Mouse (Mus musculus) c-Kit-negative CD71-positive TER-119-positive erythroid progenitor cells, embryonic 14.5 days (primary cell): Measurements from ENCODE around the gene Pigq.

Source experiments
- DNase-seq: peaks from one replicate; pipeline ENCODE4 v3.0.0-alpha.2; 2013; ENCODE audit warnings: low read depth, low spot score

Pigq gene

DNA sequence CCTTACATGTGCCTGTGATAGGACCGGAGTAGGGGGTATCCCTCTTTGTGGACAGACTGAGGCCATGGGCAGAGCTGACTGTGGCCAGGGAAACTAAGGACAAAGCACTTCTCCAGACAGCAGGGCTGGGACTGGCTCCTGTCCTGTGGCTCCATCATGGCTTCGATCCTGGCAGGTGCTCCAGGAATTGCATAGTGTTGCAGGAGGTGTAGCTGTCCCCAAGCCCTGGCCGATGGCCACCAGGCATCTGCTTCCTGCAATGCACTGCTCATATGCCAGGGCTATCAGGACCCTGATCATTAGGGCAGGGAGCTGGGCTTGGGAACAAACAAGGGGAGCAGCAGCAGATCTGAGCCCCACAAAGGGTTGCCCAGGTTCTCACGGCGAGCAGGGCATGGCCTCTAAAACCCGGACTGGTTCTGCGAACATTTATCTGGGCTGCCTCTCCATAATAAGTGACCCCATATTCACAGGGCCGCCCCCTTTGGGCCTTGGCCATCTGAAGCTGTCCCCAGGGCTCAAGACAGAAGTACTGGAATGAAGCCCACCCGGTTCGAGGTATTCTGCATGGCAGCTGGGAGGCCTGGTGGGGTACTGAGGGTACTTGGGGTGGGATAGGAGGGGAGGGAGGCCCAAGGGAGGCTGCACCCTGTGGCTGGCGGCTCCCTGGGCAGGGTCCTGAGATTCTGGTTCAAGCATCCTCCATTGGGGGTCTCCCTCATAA lies 14.2 kb upstream of the Pigq start:
- no peak for DNase-seq

DNA sequence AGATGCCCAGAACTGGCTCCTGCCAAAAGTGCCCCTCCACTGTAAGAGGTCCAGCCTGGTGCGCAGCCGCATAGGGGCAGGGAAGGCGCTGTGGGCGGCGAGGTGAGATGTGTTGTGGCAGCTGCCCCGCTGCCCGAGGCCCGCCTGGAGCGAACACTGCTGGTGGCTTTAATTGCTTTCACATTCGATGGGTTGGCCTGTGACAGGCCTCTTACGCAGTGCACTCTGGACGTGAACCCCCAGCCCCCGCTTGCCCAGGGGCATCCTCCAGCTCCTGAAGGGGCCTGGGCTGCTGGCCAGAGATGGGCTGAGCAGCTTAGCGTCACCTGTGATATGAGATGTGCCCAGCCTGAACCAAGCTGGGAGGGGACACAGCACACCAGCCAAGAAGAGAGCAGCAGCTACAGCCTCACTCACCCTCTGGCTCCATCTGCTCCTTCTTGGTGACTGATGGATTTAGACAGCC lies 12.9 kb upstream of the Pigq start:
- DNase-seq: no peak

DNA sequence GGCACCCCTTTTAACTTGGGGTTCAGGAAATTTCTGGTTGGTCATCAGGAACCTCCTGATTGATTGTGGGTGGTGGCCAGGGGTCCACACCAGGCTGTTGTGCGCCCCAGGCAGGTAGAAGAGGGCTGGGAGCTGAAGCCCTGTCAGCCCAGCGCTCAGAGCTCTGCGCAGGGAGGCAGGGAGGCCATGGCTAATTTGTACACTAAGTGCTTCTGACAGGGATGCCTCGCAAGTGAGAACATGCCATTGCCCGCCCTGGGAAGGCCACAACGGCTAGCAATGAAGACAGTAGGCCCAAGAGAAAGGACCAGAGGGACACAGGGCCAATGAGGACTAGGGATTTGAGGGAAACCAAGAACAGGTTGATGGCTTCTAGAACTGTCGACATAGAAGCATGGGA lies 11.9 kb upstream of the Pigq start:
- no peak for DNase-seq

DNA sequence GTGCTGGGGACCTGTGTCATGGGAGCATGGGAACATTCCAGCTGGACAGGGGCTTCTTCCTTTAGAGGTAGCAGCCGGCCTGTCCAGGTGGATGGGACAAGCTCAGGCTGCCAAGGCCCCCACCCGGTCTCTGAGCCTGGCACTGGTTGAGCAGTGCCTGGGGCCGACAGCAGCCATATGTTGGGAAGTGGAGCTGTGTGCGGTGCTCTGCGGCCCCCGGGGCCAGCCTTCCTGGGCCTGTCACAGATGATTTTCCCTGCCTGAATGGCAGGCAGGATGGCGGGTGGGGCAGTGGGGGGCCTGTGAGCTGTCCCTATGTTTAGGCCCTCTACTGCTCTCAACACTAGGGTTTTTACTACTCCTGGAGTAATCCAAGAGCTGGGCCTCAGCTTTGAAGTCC lies 11.5 kb upstream of the Pigq start:
- no peak for DNase-seq

DNA sequence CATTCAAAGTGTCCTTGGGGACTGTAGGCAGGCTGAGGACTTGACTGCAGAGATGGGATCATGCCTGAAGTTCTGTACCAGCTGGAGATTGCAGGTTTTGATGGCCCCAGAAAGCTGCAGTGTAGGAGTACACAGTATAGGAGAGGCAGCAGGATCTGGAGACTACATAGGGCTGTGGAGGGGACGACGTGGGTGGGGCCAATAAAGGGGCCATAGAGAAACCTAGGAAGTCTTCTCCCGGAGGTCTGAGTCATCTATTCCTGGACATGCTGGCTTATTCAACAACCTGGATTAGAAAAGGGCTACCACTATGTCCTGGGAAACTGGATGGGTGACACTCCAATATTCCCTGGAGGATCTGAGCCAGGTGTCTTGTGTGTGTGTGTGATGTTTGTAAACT lies 11.0 kb upstream of the Pigq start:
- no peak for DNase-seq

DNA sequence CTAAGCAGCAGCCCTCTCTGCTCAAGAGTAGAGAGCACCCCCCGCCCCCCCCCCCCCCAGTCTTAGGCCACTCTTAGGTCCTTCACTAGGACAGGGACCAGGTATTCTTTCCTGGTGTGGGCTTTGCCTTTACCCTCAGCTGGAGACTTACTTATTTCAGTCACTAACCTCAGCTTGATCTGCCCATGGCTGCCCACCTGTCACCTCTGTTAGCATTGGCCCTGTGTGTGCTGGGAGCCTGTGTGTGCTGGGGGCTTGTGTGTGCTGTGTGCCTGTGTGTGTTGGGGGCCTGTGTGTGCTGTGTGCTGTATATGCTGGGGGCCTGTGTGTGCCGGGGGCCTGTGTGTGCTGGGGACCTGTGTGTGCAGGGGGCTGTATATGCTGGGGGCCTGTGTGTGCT lies 9.9 kb upstream of the Pigq start:
- DNase-seq: no peak

DNA sequence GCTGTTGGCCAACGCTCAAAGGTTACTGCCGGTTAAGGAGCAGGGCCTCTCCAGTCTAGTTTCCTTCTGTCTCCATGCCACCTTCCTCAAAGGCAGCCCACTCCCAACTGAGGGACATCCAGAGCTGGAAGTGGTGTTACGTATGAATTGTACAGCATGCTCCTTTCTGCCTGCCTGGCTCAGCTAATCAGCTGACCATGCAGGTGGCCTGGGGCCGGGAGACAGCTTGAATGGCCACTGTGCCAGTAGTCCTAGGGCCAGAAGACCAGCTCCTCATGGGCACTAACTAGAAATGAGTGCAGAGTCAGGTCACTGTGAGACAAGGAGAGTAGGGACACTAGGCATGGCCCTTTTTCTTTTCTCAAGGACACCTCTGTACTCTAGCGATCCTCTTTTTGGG lies 8.4 kb upstream of the Pigq start:
- no peak for DNase-seq

DNA sequence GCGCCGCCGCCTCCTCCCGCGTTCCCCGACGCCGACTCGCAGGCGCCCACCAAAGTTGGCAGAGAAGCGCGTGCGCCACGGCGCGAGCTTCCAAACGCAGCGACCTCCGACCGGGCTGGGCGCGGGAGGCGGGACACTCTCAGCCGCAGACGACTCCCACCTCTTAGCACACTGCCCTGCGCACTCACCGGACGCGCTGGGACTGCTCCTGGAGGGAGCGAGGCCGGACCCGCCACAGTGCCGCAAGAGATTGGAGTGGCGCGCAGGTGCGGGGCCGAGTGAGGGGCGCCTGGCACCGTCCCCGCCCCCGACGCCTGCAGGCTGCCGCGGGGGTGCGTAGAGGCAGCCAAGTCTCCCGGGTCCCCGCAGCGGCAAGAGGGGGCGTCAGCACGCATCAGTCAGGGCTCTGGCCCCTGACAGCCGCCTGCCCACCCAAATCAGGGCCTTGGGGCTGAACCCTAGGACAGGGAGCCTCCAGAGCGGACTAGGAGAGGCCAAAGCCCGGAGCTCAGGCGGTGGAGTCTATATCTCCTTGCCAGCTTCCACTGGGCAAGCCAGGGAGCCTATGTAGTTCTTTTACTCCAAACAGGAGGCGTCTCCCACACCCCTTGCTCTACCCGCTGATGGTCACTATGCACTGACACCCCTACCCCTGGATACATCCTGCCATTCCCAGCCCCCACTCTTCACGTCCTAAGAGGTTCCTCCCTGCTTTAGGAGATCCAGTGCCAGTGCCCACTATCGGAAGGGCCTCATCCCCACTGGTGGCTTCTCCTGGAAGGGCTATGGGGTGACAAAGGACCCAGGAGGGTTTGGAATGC lies 7.3 kb upstream of the Pigq start, which contains the start of gene A930017K11Rik:
TSS of gene A930017K11Rik (minus strand) at position 763 of the 821 bp plus-strand sequence.
- no peak for DNase-seq

DNA sequence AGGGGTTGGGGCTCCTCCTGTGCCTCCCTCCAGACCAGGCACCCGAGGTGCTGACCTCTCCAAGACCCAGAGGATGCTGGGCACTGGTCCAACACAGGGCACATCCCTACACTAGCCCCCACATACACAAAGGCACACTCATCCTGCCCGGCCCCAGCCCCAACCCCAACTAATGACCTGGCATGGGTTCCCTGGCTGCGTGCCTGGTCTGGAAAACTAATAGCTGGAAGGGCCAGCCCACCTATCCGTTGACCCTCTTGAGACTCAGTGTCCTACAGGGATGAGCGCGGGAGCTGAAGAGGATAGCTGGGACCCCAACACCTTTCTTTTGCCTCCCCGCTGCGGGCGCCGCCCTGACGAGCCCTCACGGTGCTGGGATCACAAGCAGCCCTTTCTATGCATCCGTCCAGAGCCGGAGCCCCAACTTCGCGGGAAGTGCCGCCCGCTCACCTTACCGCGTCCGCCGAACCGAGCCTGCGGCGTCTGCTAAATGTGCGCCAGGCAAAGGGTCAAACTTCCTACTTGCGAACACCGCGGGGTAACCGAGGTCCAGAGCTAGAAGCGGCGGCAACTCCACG lies 6.6 kb upstream of the Pigq start:
- DNase-seq: no peak

DNA sequence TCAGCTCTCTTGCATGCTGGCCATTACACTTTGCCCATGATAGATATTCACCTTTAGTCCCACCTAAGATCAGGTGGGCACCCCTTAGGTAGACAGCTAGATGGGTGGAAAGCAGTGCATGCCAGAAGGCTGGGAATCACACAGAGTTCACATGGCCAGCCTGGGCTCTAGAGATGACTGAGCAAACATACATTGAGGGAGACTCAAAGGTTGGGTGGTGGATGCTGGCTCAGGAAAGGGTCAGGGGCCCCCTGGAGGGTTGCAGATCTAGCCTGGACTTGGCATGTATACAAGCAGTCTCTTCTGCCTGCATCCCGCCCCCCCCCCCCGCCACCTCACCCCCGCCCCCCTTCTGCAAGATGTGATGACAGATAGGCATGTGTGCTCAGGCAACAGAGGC lies 6.0 kb upstream of the Pigq start:
- no peak for DNase-seq

DNA sequence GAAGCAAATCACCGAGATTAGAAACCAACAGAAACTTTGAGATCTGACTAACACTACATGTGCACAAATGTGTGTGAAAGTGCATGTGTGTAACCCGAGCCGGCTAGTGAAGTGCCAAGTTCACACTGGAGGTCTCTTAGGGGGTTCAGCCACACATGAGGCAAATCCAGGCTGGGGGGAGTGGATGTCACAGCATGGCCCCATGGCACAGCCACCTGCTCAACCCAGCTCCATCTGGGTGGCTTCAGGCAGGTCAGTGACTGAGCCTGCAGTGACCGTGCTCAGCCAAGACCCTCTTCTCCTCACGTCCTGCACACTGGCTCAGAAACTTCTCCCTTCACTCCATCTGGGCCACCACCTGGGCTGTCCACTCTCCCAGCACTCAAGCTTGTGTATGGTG lies 5.2 kb upstream of the Pigq start:
- no peak for DNase-seq

DNA sequence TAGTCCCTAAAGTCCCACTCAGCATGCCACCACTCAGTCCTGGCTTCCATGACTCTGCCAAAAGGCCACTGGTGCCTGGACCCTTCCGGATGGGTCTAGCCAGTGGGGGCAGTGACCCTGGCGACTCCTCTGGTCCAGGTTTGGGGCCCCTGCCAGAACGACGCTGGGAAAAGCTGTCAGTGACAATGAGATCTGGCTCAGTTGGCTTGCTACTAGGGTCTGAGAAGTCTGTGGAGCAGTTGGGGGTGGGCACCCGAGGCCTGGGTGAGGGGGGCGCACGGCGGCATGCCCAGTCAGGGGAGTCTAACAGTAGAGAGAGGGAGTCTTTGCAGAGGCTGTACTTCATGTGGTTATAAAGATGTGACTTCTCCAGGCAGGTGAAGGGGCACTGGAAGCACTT lies 3.3 kb upstream of the Pigq start:
- no peak for DNase-seq

DNA sequence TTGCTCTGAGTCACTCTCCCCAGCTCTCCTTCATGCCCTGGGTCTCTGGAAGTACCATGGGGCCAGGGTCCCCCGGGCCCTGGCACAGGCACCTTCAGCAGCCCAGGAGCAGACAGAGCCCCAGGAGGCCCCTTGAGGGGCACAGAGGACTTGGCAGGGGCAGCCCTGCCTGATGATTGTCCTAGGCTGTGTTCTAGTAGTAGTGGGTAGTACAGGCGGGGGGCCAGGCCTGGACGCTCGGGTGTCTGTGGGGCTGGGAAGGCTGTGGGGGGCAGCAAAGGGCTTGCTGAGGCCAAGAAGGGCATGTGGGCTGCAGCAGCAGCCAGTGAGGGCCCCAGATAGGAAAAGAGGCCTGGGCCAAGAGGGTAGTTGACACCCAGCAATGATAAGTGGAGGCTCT lies 2.8 kb upstream of the Pigq start:
- DNase-seq: no peak

DNA sequence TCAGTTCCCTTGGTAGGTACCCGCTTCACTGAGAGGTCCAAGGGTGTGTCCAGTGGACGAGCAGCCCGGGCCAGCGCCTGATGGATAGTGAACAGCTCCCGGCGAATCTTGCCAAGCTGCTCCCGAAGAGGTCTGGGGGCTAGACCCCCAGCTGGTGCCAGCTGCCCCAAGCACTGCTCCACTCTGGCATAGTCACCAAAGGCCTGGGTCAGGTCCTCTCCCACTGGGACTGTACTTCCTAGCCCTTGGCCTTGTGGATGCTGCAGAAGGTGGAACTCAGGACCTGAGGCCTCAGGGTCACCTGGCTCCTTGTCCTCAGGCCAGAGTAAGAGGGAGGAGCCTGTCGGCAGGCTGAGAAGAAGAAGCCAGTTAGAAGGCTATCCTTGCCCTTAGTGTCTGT lies 2.2 kb upstream of the Pigq start:
- DNase-seq: no peak

DNA sequence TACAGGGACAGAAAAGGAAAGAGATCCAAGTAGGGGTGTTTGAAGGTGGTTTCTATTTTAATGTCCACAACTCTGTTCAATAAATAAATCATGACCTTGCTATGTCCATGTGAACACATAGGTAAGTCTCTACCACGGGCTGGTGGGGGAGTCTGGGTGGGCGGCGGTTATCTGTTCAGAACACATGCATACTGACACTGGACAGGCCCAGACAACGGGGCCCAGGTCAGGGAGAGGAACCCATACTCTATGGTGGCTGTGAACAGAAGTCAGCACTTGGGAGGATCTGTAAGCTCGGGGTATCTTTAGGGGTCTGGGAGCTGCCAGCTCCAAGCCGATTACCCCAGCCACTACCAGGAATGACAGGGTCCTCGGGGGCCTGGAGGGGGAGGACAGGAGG lies 1.6 kb upstream of the Pigq start:
- peak; percentile 48 for DNase-seq

DNA sequence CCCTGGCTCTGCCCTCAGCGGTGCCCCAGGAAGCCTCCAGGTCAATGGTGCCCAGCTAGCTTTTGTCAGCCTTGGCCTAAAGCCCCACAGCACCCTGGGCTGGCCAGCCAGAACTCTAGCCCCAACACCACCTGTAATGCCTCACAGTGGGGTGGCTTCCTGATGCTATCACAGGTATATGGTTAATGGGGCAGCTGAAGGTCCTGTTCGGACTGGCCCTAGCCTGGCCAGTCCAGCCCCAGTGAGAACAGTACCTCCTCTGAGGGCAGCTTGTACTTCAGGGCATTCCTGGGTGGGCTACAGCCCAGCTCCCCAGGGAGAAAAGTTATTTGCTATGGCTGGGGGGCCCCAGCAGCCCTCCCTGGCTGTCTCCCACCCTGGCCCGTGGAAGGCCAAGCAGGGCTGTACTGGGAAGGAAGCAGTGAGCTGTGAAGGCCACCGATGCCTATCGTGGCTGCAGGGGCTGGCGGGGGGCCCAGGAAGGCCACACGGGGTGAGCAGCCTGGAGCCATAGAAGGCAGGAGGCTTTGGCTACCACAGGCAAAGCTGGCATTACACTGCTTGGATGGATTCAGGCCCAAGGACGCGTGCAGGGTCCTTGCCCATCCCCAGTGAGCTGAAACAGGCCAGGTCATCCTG lies 900 bp upstream of the Pigq start:
- no peak for DNase-seq

DNA sequence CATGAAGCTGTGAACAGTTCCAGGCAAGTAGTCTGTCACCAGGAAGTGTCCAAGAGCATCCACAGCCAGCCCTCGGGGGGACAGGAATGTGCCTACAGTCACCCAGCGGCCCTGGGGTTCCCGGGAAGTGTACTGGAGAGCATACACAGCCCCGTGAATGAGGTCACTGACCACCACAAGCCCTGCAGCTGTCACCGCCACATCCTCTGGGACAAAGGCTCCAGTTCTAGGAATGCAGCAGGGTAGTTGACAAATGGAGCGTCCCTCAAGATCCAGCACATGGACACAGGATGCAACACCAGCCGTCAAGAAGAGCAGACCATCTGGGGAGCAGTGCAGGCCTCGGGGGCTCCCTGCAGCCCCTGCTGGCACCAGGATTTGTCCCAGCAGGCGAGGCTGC lies 967 bp downstream of the Pigq start:
- no peak for DNase-seq

DNA sequence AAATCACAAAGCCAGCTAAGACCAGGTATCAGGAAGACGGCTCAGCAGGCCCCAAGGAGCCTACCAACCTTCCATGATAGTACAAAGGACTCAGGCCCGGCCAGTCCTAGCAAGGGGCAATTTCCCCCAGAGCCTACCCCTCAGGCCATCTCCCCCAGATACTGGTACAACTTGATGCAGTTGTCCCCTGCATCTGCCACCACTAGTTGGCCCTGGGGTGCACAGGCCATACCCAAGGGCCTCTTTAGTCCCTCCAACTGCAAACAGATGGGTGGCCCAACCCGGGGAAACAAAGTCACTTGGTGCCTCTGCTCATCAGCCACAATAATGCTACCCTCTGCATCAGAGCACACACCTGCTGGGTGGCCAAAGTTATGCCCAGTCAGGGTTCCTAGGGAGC lies 1.5 kb downstream of the Pigq start:
- DNase-seq: no peak

DNA sequence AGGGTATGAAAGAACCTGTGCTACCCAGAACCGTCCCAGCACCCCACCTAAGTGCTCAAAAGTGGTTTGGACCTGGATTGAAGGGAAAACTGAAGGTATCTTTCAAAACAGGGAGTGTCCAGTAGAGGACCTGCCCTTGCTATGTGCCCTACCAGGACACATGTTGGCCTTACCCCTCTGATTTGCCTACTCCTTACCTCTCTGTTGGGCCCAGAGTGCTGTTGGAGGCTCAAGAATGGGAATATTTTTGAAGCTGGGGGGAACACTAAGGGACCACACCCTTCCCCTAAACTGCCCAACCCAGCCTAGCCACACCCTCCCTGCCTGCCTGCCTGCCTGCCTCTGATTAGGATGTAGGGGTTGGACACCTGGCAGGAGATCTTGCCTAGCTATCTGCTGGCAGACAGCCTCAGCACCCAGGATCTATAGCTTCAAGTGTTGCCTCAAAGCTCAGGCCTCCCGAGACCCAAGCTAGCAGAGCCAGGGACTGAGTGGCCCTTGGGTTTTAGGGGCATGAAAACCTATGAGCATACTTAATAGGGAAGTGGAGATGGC lies 2.1 kb downstream of the Pigq start:
- peak; percentile 85 for DNase-seq

DNA sequence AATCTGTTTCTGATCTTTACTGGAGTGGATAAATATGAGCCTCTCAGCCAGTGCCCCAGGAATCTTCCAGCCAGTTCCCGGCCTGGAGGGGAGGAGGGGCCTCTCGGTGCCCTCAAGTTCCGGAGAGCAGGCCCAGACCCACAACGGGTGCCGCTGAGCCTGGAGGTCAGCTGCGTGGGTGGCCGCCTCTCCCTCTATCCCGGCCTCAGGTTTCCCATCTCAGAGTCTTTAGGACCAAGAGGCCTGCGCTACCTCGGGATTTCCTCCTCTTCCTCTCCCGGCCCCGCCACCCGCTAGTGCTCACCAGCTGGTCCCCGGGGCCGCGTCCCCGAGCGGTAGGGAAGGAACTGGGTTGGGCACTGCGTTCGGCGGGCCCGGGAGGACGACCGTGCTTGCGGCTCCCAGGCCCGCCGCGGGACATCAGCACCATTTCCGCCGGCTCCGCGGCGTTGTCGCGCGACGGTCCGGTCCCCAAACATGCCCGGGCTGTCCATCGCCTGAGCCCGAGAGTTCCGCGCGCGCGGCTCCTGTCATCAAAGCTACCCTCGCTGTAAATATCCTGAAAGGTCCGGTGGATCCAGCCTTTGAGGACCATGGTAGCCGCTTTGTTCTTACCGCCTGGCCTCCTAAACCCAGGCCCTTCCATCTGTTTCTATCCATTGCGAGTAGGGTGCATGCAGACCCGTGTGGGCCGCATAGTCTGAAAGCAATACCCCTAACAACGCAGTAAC lies 3.1 kb downstream of the Pigq start:
- DNase-seq: peak; percentile 47

DNA sequence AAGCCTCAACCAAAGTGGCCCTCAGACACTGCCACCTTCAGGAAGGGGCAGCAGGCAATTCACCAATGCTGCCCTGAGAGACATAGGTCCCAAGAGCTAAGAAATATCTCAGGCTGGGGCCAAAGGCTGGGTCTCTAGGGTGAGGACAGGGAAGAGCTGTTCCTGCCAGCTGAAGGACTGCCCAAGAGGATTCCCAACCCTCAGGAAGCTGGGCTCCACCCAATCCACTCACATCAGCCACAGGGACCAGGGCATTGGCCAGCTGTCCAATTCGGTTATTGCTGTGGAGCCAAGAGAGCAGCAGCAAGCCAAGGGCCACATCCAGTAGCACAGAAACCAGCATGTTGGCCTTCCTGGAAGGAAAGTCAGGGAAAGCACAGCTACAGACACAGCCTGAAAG lies 10.2 kb downstream of the Pigq start:
- no peak for DNase-seq
